Mouse (Mus musculus): ENCODE results near the gene Prpf18. TPM values are rescaled to one million over a fixed set of nuclear protein-coding genes. Genes with fewer than 3 reads are reported as not detected.

The Prpf18 gene
- polyA plus RNA-seq, 1 experiment from 2014 or later: 15.6 TPM

DNA sequence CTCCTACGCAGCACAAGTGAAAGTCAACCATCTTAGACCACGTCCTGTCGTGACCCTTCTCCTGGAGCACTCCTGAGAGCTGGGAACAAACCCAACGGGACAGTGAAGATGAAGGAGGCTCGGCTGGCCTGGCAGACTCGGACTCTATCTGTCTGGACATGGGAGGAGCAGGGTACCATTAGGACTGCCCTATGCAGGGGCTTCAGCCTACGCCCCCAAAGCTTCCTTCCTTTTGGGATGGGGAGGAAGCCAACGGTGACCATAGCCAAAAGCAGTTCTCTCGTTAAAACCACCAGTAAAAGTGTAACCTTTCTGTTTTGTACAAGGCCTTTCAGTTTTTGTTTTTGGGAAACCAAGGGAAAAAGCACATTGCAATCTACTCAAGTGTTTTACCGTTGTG, 40.2 kb downstream of the Prpf18 start:
- H3K9ac ChIP-seq (ENCODE audit: low read length): no peak overlapping the region
- no peaks in the 10 kb centered on the region for H3K4me1 ChIP-seq (replicated peaks; ENCODE audit: control insufficient read depth, insufficient read depth)
- 86% methylated on average over 10 of the region's 10 CpGs for WGBS
- TF ChIP-seq EP300 (optimal IDR thresholded peaks at IDR 0.05) (no peak), CTCF (IDR thresholded peaks at IDR 0.05; ENCODE audit: low read depth) (no peak)
- peaks cover 21% of the 10 kb centered on the region; the same call in 1 of the 2 replicates for H3K36me3 ChIP-seq (ENCODE audit: control insufficient read depth, insufficient read depth, low read length)
- H3K27ac ChIP-seq (replicated peaks): no peak overlapping the region
- no peaks in the 10 kb centered on the region for H3K27me3 ChIP-seq (ENCODE audit: control insufficient read depth, insufficient read depth, low read length)
- H3K9me3 ChIP-seq (ENCODE audit: control insufficient read depth, low read length): no peaks in the 10 kb centered on the region
- no peak overlapping the region for H3K4me2 ChIP-seq (replicated peaks; ENCODE audit: low read depth)
- no peak overlapping the region for H3K4me3 ChIP-seq (ENCODE audit: low read depth, low read length)
- DNase-seq (ENCODE audit: low spot score) (no peak), ATAC-seq (ENCODE audit: low FRiP score, low TSS enrichment) (no peak)

DNA sequence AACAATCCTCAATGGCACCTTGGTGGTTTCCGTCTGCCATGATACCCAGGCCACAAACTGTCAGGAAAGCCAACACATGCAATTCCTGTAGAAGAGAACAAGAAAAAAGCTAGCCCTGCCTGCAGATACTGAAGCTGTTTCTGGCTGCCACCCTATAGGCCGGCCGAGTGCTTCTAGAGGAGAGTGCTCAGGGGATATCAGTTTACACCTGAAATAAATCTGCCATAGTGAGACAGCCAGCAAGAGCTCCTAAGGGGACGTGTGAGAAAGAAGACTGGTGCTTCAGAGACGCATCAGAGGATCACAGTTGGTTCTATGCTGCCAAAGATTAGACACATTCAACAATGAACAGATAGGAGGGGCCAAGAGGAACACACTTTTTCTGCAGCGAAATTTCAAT, 40.6 kb downstream of the Prpf18 start:
- Histone ChIP-seq H3K4me3 (ENCODE audit: low read depth, low read length) (no peak overlapping the region), H3K9me3 (ENCODE audit: control insufficient read depth, low read length) (no peaks in the 10 kb centered on the region), H3K4me1 (replicated peaks; ENCODE audit: control insufficient read depth, insufficient read depth) (no peaks in the 10 kb centered on the region), H3K27ac (replicated peaks) (no peak overlapping the region), H3K9ac (ENCODE audit: low read length) (no peak overlapping the region), H3K4me2 (replicated peaks; ENCODE audit: low read depth) (no peak overlapping the region), H3K27me3 (ENCODE audit: control insufficient read depth, insufficient read depth, low read length) (no peaks in the 10 kb centered on the region), H3K36me3 (ENCODE audit: control insufficient read depth, insufficient read depth, low read length) (peaks cover 25% of the 10 kb centered on the region; the same call in 1 of the 2 replicates)
- no peak for DNase-seq (ENCODE audit: low spot score)
- no peak for TF ChIP-seq EP300 (optimal IDR thresholded peaks at IDR 0.05)
- TF ChIP-seq CTCF (IDR thresholded peaks at IDR 0.05; ENCODE audit: low read depth): no peak
- 68% methylated on average over 6 of the region's 6 CpGs for WGBS
- ATAC-seq (ENCODE audit: low FRiP score, low TSS enrichment): no peak

DNA sequence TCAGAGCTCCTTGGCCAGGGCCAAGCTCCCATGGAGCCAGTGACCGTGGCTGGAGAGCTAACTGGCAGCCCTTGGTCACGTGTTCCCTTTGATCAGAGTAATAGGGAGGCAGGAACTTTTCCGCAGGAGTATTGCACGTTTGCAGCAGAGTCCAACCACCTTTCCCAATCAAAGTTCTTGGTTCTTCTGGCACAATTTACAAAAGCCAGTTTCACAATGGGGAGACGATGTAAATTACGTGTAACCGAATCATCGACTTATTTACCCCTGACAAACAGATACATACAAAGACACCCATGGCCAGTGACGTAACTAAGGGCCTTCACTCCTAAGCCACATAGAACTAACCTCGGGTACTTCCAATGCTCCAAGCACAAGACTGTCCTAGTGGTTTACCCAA, 42.5 kb downstream of the Prpf18 start:
- Histone ChIP-seq H3K27me3 (ENCODE audit: control insufficient read depth, insufficient read depth, low read length) (no peaks in the 10 kb centered on the region), H3K4me2 (replicated peaks; ENCODE audit: low read depth) (no peak overlapping the region), H3K4me3 (ENCODE audit: low read depth, low read length) (no peak overlapping the region), H3K9me3 (ENCODE audit: control insufficient read depth, low read length) (no peaks in the 10 kb centered on the region), H3K27ac (replicated peaks) (no peak overlapping the region), H3K4me1 (replicated peaks; ENCODE audit: control insufficient read depth, insufficient read depth) (no peaks in the 10 kb centered on the region), H3K9ac (ENCODE audit: low read length) (no peak overlapping the region), H3K36me3 (ENCODE audit: control insufficient read depth, insufficient read depth, low read length) (peaks cover 28% of the 10 kb centered on the region; the same call in 1 of the 2 replicates)
- ATAC-seq (ENCODE audit: low FRiP score, low TSS enrichment) (no peak), DNase-seq (ENCODE audit: low spot score) (no peak)
- WGBS: 75% methylated on average over 10 of the region's 10 CpGs
- TF ChIP-seq EP300 (optimal IDR thresholded peaks at IDR 0.05) (no peak), CTCF (IDR thresholded peaks at IDR 0.05; ENCODE audit: low read depth) (no peak)

- Histone ChIP-seq H3K9ac (ENCODE audit: low read length) (no peak overlapping the region), H3K27ac (replicated peaks) (no peak overlapping the region), H3K9me3 (ENCODE audit: control insufficient read depth, low read length) (no peaks in the 10 kb centered on the region), H3K27me3 (ENCODE audit: control insufficient read depth, insufficient read depth, low read length) (no peaks in the 10 kb centered on the region), H3K4me2 (replicated peaks; ENCODE audit: low read depth) (no peak overlapping the region), H3K36me3 (ENCODE audit: control insufficient read depth, insufficient read depth, low read length) (peaks cover 37% of the 10 kb centered on the region), H3K4me1 (replicated peaks; ENCODE audit: control insufficient read depth, insufficient read depth) (no peaks in the 10 kb centered on the region), H3K4me3 (ENCODE audit: low read depth, low read length) (no peak overlapping the region)
- 88% methylated on average over 3 of the region's 3 CpGs for WGBS
- ATAC-seq (ENCODE audit: low FRiP score, low TSS enrichment) (no peak), DNase-seq (ENCODE audit: low spot score) (no peak)
- no peak for TF ChIP-seq CTCF (IDR thresholded peaks at IDR 0.05; ENCODE audit: low read depth)
- TF ChIP-seq EP300 (optimal IDR thresholded peaks at IDR 0.05): no peak
These were observed 43.7 kb downstream of the Prpf18 start for GRCm38 (mm10) chr2:4608253-4608652.

DNA sequence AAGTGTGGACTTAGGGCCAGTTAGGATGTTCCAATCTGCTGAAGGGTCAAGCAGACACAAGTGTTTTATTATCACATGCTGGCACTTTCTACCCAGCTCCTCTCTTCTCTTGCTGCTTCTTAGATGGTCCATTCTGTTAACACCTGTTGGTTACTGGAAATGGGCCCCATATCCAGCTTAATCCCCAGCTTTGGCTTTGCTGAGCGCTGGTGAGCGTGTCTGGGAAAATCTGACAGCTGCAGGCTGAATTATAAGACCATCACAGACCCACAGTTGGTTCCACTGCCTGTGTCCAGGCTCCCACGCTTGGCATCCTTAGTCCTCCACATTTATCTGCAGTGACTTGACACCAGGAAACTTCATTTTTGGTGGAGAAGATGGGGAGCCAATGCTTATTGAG, 45.4 kb downstream of the Prpf18 start:
- Histone ChIP-seq H3K4me3 (ENCODE audit: low read depth, low read length) (no peak overlapping the region), H3K9ac (ENCODE audit: low read length) (no peak overlapping the region), H3K27ac (replicated peaks) (no peak overlapping the region), H3K4me1 (replicated peaks; ENCODE audit: control insufficient read depth, insufficient read depth) (no peaks in the 10 kb centered on the region), H3K9me3 (ENCODE audit: control insufficient read depth, low read length) (no peaks in the 10 kb centered on the region), H3K27me3 (ENCODE audit: control insufficient read depth, insufficient read depth, low read length) (no peaks in the 10 kb centered on the region), H3K36me3 (ENCODE audit: control insufficient read depth, insufficient read depth, low read length) (peaks cover 30% of the 10 kb centered on the region), H3K4me2 (replicated peaks; ENCODE audit: low read depth) (no peak overlapping the region)
- no peak for DNase-seq (ENCODE audit: low spot score)
- TF ChIP-seq EP300 (optimal IDR thresholded peaks at IDR 0.05) (no peak), CTCF (IDR thresholded peaks at IDR 0.05; ENCODE audit: low read depth) (no peak)
- ATAC-seq (ENCODE audit: low FRiP score, low TSS enrichment): no peak
- 82% methylated on average over 3 of the region's 3 CpGs for WGBS

GRCm38 (mm10) chr2:4603361-4603945, 48.5 kb downstream of the Prpf18 start:
- Histone ChIP-seq H3K9me3 (ENCODE audit: control insufficient read depth, low read length) (no peaks in the 10 kb centered on the region), H3K4me3 (ENCODE audit: low read depth, low read length) (no peak overlapping the region), H3K4me1 (replicated peaks; ENCODE audit: control insufficient read depth, insufficient read depth) (no peaks in the 10 kb centered on the region; the same call in 1 of the 2 replicates), H3K4me2 (replicated peaks; ENCODE audit: low read depth) (no peak overlapping the region), H3K27me3 (ENCODE audit: control insufficient read depth, insufficient read depth, low read length) (no peaks in the 10 kb centered on the region), H3K9ac (ENCODE audit: low read length) (no peak overlapping the region), H3K27ac (replicated peaks) (no peak overlapping the region), H3K36me3 (ENCODE audit: control insufficient read depth, insufficient read depth, low read length) (peaks cover 32% of the 10 kb centered on the region)
- WGBS: 87% methylated on average over 33 of the region's 33 CpGs
- TF ChIP-seq EP300 (optimal IDR thresholded peaks at IDR 0.05): no peak
- TF ChIP-seq CTCF (IDR thresholded peaks at IDR 0.05; ENCODE audit: low read depth): no peak
- ATAC-seq (ENCODE audit: low FRiP score, low TSS enrichment) (peak; percentile 35; the same call in 1 of the 2 replicates), DNase-seq (ENCODE audit: low spot score) (no peak)
